Mouse (Mus musculus) hindbrain, embryonic 16.5 days (tissue): Measurements from ENCODE around the gene Xpo4. TPM values are rescaled to one million over a fixed set of nuclear protein-coding genes. Genes with fewer than 3 reads are reported as not detected.

Experiments used
- ATAC-seq: fragments of 200-750 bp; cut with Nextera tagmentation; 2 replicates; pipeline ENCODE4 v1.8.0; 2017; ENCODE audit warnings: moderate TSS enrichment, moderate library complexity
- H3K27ac ChIP-seq: fragments of 300-500 bp; sonication (generic); 2 replicates; pipeline ENCODE4 v1.5.1; 2014; ENCODE audit warnings: low read depth, mild to moderate bottlenecking, control low read depth, low read length, moderate library complexity
- H3K27me3 ChIP-seq: fragments of 300-500 bp; sonication (generic); replicated peaks from 2 replicates; pipeline ENCODE4 v1.6.1; 2014; ENCODE audit warnings: low read length; ENCODE audit not compliant: control insufficient read depth, insufficient read depth
- H3K36me3 ChIP-seq: fragments of 300-500 bp; sonication (generic); 2 replicates; pipeline ENCODE4 v1.6.1; 2014; ENCODE audit warnings: mild to moderate bottlenecking, low read length, moderate library complexity, mixed read lengths; ENCODE audit not compliant: control insufficient read depth, insufficient read depth
- H3K4me1 ChIP-seq: fragments of 300-500 bp; sonication (generic); 2 replicates; pipeline ENCODE4 v1.6.1; 2014; ENCODE audit warnings: low read depth, low read length; ENCODE audit not compliant: control insufficient read depth, insufficient read depth
- H3K4me2 ChIP-seq: fragments of 300-500 bp; sonication (generic); 2 replicates; pipeline ENCODE4 v1.6.1; 2014; ENCODE audit warnings: mild to moderate bottlenecking, low read length, control low read depth, moderate library complexity
- H3K4me3 ChIP-seq: fragments of 300-500 bp; sonication (generic); 2 replicates; pipeline ENCODE4 v1.5.1; 2014; ENCODE audit warnings: mild to moderate bottlenecking, low read length, control low read depth, moderate library complexity
- H3K9ac ChIP-seq: fragments of 300-500 bp; sonication (generic); 2 replicates; pipeline ENCODE4 v1.6.1; 2014; ENCODE audit warnings: low read depth, mild to moderate bottlenecking, control low read depth, low read length, moderate library complexity
- H3K9me3 ChIP-seq: fragments of 300-500 bp; sonication (generic); 2 replicates; pipeline ENCODE4 v1.6.1; 2014; ENCODE audit warnings: mild to moderate bottlenecking, low read length, moderate library complexity; ENCODE audit not compliant: control insufficient read depth
- WGBS: fragments of 180-500 bp; shearing (Covaris S2); extraction: QIAGEN DNeasy Blood & Tissue Kit; methylation state at CpG from one replicate; pipeline ENCODE4 v1.1.7; 2014; 5-methylcytosine and 5-hydroxymethylcytosine counted together
- polyA plus RNA-seq: library from polyadenylated mRNA; unstranded; fragments of >200 nt; fragmentation: Nextera tagmentation; extraction: Ambion mirVana; gene quantifications from 2 replicates; pipeline ENCODE4 v1.2.1, GENCODE M21; 2015

The Xpo4 gene
- polyA plus RNA-seq, 1 experiment from 2014 or later = 9.8 TPM

- Histone ChIP-seq H3K9ac (no peak overlapping the region), H3K27me3 (no peaks in the 10 kb centered on the region), H3K36me3 (peaks cover 17% of the 10 kb centered on the region), H3K9me3 (0 out of 2 replicates have a peak, but pooled peaks cover 2% of the 10 kb centered on the region), H3K4me1 (peaks cover 7% of the 10 kb centered on the region), H3K4me3 (no peak overlapping the region), H3K27ac (no peak overlapping the region), H3K4me2 (no peak overlapping the region)
- ATAC-seq = no peak
- WGBS = 61% methylated on average over 32 of the region's 34 CpGs
These were observed 123.0 kb downstream of the Xpo4 start for GRCm38 (mm10) chr14:57542231-57542630.

- no peak overlapping the region for H3K4me3 ChIP-seq
- H3K4me1 ChIP-seq = peaks cover 16% of the 10 kb centered on the region
- H3K9me3 ChIP-seq = 0 out of 2 replicates have a peak, but pooled peaks cover 2% of the 10 kb centered on the region
- WGBS = 85% methylated on average over 11 of the region's 11 CpGs
- no peak overlapping the region for H3K27ac ChIP-seq
- ATAC-seq = no peak
- H3K27me3 ChIP-seq = no peaks in the 10 kb centered on the region
- peaks cover 17% of the 10 kb centered on the region for H3K36me3 ChIP-seq
- no peak overlapping the region for H3K4me2 ChIP-seq
- H3K9ac ChIP-seq = no peak overlapping the region
These were observed 124.5 kb downstream of the Xpo4 start for GRCm38 (mm10) chr14:57540683-57541082.

GRCm38 (mm10) chr14:57537261-57538015 lies 127.8 kb downstream of the Xpo4 start:
- Histone ChIP-seq H3K27me3 (no peaks in the 10 kb centered on the region), H3K36me3 (0 out of 2 replicates have a peak, but pooled peaks cover 4% of the 10 kb centered on the region), H3K9me3 (0 out of 2 replicates have a peak, but pooled peaks cover 1% of the 10 kb centered on the region), H3K4me1 (peaks cover 30% of the 10 kb centered on the region), H3K27ac (no peak overlapping the region), H3K4me2 (no peak overlapping the region), H3K9ac (no peak overlapping the region), H3K4me3 (no peak overlapping the region)
- ATAC-seq = no peak
- WGBS = 10% methylated on average over 16 of the region's 16 CpGs

GRCm38 (mm10) chr14:57536820-57537219 lies 128.4 kb downstream of the Xpo4 start:
- Histone ChIP-seq H3K4me3 (no peak overlapping the region), H3K27me3 (no peaks in the 10 kb centered on the region), H3K27ac (no peak overlapping the region), H3K4me1 (peaks cover 30% of the 10 kb centered on the region), H3K36me3 (no peaks in the 10 kb centered on the region), H3K9ac (no peak overlapping the region), H3K4me2 (no peak overlapping the region), H3K9me3 (no peaks in the 10 kb centered on the region)
- WGBS = 29% methylated on average over 9 of the region's 9 CpGs
- no peak for ATAC-seq

DNA sequence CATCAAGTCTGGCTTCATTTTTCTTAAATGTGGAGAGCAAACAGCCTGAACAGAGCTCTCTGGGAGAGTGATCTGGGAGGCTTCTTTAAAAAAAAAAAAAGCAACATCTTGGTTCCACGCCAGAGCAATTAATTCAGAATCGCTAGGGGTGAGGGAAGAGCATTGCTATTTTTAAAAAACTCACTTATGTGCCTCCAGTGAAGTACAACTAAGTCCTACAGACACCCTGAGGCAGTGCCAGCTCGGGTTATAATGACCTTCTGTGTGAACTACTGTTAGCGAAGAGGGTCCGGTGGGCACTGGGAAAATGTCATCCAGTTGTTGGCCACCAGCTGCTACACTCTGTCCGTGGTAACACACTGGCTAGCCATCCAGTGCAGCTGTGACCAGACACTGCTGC lies 129.6 kb downstream of the Xpo4 start:
- Histone ChIP-seq H3K36me3 (no peaks in the 10 kb centered on the region), H3K27ac (no peak overlapping the region), H3K4me1 (peaks cover 30% of the 10 kb centered on the region), H3K9me3 (no peaks in the 10 kb centered on the region), H3K9ac (no peak overlapping the region), H3K4me3 (no peak overlapping the region), H3K27me3 (no peaks in the 10 kb centered on the region), H3K4me2 (no peak overlapping the region)
- peak; percentile 31; the same call in 1 of the 2 replicates for ATAC-seq
- 35% methylated on average over 6 of the region's 6 CpGs for WGBS

- H3K36me3 ChIP-seq = no peaks in the 10 kb centered on the region
- H3K9me3 ChIP-seq = no peaks in the 10 kb centered on the region
- H3K27ac ChIP-seq = peak overlapping the region; percentile 30
- H3K27me3 ChIP-seq = no peaks in the 10 kb centered on the region
- H3K9ac ChIP-seq = no peak overlapping the region
- peak overlapping the region; percentile 11; the same call in 1 of the 2 replicates for H3K4me2 ChIP-seq
- peak; percentile 63 for ATAC-seq
- no peak overlapping the region for H3K4me3 ChIP-seq
- H3K4me1 ChIP-seq = peaks cover 30% of the 10 kb centered on the region
- WGBS = 13% methylated on average over 8 of the region's 8 CpGs
These were observed 130.3 kb downstream of the Xpo4 start for GRCm38 (mm10) chr14:57534961-57535360.

DNA sequence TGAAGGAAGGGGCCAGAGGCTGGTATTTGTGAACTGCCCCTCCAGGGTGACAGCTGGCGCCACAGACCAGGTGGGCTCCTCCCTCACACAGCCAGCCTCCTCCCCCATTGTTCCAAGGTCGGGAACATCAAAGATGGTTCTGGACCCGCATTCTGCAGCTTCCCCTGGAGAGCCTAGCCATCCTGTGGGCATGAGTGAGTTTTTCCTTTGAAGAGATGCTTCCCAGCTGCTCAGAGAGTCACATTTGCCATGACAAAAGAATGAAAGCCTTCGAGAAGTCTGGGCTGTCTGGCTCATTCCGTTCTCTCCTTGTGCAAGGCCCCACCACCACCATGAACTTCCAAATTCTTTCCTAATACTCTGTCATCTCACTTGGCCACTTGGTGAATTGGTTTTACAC lies 130.9 kb downstream of the Xpo4 start:
- H3K4me2 ChIP-seq = no peak overlapping the region
- H3K9ac ChIP-seq = no peak overlapping the region
- no peak overlapping the region for H3K4me3 ChIP-seq
- peak overlapping the region; percentile 30; the same call in 1 of the 2 replicates for H3K27ac ChIP-seq
- no peaks in the 10 kb centered on the region for H3K9me3 ChIP-seq
- WGBS = 18% methylated on average over 5 of the region's 5 CpGs
- no peak for ATAC-seq
- no peaks in the 10 kb centered on the region for H3K36me3 ChIP-seq
- peaks cover 30% of the 10 kb centered on the region for H3K4me1 ChIP-seq
- H3K27me3 ChIP-seq = no peaks in the 10 kb centered on the region

- H3K27ac ChIP-seq = no peak overlapping the region
- peaks cover 30% of the 10 kb centered on the region for H3K4me1 ChIP-seq
- no peak overlapping the region for H3K4me2 ChIP-seq
- WGBS = 22% methylated on average over 11 of the region's 11 CpGs
- no peaks in the 10 kb centered on the region for H3K36me3 ChIP-seq
- no peak overlapping the region for H3K9ac ChIP-seq
- no peak for ATAC-seq
- no peak overlapping the region for H3K4me3 ChIP-seq
- no peaks in the 10 kb centered on the region for H3K9me3 ChIP-seq
- H3K27me3 ChIP-seq = no peaks in the 10 kb centered on the region
These were observed 131.4 kb downstream of the Xpo4 start for GRCm38 (mm10) chr14:57533841-57534240.

DNA sequence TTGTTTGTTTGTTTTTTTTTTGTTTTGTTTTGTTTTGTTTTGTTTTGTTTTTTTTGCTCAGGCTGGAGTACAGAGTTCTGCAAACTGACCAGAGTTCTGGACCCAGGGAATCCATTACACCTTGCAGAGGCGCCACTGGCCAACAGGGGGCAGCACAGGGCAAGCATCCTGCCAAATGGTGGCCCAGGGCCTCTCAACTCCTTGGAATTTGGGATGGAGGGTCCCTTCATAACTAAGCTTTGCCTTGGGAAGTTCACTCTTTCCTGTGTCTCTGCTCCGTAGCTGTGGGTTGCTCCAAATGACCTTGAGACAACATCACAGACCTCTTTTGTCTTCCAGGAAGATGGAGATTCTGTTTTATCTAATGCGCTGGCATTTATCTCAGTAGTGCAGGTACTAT lies 132.0 kb downstream of the Xpo4 start:
- no peak overlapping the region for H3K4me2 ChIP-seq
- WGBS = 39% methylated on average over 3 of the region's 3 CpGs
- no peaks in the 10 kb centered on the region for H3K36me3 ChIP-seq
- no peak for ATAC-seq
- H3K4me1 ChIP-seq = peaks cover 30% of the 10 kb centered on the region
- H3K27ac ChIP-seq = no peak overlapping the region
- H3K4me3 ChIP-seq = no peak overlapping the region
- no peaks in the 10 kb centered on the region for H3K9me3 ChIP-seq
- no peak overlapping the region for H3K9ac ChIP-seq
- no peaks in the 10 kb centered on the region for H3K27me3 ChIP-seq
